Mouse (Mus musculus) naive thymus-derived CD4-positive, alpha-beta T cell, adult 2 months (primary cell): ENCODE data around the gene Ptch2.
A peak's percentile ranks its signal among the peaks of the same experiment; 100 is the strongest.

Source experiments
- DNase-seq: peaks from one replicate; pipeline ENCODE4 v3.0.0-alpha.2; 2011; ENCODE audit warnings: low read depth

Ptch2 gene

DNA sequence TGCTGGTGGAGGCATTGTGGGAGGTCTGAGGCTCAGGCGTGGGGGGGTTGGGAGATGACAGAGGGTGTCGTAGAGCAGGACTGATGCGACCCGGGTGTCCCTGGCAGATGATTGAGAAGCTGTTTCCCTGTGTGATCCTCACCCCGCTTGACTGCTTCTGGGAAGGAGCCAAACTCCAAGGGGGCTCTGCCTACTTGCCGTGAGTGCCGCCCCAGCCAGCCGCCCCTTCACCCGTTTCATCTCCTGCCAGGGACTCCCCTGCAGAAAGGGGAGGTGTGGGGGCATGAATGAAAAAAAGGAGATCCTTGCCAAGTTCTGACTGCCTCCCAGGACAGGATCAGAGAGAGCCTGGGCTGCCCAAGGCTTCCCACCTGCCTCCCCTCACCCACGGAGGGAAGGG lies 9.3 kb downstream of the Ptch2 start:
- no peak for DNase-seq

DNA sequence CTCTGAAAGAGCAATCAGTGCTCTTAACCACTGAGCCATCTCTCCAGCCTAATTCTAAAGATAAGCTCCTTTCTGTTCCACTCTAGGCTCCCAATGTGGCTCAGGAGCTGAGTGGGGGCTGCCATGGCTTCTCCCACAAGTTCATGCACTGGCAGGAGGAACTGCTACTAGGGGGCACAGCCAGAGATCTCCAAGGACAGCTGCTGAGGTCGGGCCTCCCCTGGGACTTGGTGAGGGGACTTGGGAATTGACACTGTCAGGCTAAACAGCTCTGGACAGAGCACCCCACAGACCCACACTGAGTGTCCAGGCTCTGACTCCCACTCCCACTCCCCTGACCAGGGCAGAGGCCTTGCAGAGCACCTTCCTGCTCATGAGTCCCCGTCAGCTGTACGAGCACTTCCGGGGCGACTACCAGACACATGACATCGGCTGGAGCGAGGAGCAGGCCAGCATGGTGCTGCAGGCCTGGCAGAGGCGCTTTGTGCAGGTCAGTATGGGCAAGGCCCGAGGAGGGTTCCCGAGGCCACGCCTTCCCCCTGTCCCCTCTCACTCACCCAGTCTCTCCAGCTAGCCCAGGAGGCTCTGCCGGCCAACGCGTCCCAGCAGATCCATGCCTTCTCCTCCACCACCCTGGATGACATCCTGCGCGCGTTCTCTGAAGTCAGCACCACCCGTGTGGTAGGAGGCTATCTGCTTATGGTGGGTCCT lies 12.1 kb downstream of the Ptch2 start:
- no peak for DNase-seq

DNA sequence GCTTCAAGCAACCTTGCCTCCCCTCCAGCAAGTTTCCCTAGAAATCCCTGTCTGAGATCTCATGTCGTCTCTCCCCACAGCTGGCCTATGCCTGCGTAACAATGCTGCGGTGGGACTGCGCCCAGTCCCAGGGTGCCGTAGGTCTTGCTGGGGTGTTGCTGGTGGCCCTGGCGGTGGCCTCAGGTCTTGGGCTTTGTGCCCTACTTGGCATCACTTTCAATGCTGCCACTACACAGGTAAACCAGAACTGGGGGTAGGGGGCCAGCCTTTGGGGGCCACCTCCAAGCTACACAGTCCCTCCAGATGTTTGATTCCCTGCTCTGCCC lies 12.6 kb downstream of the Ptch2 start:
- DNase-seq, result no peak

DNA sequence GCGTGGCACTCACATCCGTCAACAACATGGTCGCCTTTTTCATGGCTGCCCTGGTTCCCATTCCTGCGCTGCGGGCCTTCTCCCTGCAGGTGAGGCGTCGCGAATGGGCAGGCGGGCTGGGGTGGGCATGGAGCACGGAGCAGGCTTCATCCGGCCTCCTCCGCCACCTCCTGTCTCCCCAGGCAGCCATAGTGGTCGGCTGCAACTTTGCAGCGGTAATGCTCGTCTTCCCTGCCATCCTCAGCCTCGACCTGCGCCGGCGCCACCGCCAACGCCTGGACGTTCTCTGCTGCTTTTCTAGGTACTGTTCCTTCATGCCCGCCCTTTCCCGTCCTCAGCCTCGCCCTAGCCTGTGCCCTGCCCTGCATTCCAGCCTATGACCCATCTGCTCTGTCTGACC lies 13.5 kb downstream of the Ptch2 start:
- no peak for DNase-seq

DNA sequence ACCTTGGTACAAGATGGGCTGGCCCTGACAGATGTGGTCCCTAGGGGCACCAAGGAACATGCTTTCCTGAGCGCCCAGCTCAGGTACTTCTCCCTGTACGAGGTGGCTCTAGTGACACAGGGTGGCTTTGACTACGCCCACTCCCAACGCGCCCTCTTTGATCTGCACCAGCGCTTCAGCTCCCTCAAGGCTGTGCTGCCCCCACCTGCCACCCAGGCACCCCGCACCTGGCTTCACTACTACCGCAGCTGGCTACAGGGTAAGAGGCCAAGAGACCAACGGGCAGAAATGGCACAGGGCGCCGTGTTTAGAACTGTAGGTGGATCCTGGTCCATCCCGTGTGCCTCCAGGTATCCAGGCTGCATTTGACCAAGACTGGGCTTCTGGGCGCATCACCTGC lies 14.4 kb downstream of the Ptch2 start:
- DNase-seq, result no peak

DNA sequence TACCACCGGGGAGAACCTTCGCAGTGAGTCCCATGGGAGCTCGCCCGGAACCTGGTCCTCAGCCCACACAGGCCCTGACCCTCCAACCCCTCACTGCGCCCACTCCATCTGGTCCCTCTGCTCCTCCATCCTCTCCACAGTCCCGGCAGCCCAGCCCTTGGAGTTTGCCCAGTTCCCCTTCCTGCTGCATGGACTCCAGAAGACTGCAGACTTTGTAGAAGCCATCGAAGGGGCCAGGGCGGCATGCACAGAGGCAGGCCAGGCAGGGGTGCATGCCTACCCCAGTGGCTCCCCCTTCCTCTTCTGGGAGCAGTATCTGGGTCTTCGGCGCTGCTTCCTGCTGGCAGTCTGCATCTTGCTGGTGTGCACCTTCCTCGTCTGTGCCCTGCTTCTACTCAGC lies 15.1 kb downstream of the Ptch2 start:
- DNase-seq, result no peak

DNA sequence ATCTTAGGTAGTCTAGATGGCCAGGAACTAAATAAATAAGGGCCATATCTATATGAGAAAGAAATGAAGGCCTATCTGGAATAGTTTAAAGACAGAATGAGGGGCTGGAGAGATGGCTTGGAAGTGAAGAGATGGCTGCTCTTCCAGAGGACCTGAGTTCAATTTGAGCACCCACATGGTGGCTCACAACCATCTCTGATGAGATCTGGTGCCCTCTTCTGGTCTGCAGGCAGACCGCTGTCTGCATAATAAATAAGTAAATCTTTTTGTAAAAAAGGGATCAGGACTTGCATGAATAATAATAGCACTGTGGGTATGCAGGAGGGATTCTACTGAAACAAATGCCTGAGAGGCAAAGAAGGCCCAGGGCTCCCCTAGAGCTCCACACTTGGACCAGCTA lies 17.4 kb downstream of the Ptch2 start:
- DNase-seq, result peak; percentile 22

DNA sequence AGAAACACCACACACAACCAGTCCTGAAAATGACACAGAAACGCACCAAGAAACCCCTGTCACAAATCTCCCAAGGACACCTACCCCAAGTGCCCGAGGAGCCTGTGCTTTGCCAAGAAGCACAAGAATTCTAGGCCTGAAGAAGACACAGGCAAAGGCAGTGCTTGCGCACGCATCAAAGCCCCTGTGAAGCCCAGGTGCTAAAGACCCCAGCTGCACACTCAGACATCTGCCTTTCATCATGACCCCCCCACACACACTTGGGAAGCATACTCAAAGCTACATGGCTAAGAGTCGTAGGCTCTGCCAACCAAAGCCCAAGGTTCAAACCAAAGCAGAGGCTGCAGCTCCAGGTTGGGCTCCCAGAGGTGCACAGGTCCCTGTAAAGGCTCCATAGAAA lies 19.7 kb downstream of the Ptch2 start:
- DNase-seq, result no peak

DNA sequence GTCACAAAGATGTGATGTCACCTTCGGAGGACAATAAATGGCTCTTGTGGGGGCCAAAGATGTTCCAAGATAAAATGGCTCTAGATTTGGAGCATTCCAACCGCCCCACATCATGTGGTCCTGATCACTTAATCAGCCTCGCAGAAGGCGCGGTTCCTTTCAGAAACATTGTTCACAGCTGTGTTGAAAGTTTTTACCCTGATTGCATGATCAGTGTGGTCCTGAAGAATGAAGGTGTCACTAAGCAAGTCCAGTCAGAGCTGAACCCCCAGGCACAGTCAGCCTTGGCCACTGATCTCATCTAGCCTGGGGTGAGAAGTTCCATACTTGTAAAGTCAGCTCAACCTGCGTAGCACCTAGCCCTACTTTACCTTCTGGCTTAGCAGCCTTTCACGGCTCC lies 22.1 kb downstream of the Ptch2 start:
- no peak for DNase-seq

DNA sequence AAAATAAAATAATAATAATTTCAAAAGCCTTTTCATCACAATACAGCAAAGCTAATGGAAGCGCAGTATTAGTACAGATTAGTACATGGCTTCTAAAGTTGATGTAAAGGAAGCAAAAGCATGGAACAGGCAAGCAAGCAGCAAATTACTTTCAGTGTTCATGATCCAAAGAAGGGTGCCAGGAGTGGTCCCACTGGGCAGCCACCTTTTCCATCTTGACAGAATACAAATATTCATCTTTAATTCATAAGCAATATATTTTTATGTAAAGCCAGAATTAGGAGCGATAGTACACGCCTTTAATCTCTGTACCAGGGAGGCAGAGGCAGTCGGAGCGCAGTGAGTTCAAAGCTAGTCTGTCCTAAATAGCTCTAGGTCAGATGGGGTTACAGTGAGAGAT lies 23.8 kb downstream of the Ptch2 start:
- DNase-seq, result no peak

DNA sequence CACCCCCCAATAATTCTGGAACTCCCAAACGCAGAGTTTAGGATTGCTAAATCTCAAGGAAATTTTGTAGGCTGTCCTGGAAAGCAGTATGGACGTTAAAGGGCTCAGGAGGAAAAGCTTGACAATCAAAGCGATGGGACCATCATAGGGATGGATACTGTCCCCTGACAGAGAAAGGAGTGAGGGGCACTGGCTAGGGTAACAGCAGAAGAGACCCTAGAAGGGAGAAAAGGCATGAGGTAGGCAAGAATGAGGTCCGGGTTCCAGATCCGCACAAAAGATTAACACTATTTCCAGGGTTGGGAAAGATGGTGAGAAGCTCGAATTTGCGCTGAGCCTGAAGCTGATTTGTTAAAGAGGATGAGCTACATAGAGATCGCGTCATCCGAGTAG lies 24.2 kb downstream of the Ptch2 start:
- DNase-seq, result no peak

DNA sequence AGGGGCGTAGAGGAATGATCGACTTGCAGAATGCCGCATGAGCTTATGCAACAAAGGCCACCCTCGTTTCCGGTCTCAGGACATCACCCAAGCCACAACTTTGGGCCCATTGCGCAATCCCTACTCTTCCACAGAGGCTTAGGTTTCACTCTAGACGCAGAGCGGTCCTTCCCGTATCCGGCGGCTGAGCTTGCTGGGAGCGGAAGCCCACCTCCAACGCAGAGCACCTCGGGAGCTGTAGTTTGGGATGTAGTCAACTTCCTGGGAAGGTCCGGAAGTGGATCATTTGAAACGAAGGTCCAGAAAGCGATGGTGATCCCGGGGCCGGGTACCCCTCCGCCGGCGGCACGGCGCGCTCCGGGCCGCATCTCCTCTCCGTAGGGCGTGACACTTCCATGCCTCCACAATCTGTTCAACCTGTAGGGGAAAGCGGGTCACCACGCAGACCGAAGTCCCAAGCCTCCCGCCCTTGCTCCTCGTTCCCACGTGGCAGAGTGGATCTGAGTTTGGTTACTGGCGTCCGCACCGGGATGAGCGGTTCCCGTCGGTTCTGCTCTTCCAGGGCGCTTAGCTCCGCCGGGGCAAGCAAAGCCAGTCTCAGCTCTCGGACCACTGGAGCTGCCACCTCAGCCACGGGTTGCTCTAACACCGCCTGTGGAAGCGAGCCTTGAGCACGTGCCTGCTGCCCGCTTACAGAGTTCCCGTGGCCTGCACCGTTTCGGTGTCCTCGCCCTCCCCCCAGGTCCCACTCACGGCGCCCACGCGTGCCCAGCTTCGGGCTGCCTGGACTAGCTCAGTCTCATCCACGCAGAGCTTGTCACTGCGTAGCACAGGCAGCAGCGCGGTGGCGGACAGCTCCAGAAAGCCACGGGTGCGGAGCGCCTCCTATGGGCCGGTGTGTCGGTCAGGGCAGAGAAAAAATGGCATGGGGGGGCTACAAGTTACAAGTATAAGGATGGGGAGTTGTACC lies 24.9 kb downstream of the Ptch2 start:
- peak; percentile 89 for DNase-seq

DNA sequence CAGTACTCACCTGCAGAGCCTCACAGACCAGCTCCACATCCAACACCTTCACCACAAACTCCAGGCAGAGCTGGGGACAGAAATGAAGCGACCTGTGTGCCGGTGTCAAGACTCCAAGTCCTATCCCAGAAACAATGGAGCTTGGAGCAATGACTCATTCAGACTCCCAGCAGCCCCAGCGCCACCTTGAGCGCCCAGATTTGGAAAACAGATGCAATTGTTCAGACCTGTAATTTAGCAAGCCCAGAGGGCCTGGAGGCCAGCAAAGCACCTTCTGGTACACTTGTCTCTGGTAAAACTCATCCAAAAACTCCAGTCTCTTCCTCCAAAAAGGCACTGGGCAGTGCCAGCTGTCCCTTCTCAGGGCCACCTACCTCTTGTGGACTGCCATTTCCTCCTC lies 26.3 kb downstream of the Ptch2 start:
- no peak for DNase-seq

DNA sequence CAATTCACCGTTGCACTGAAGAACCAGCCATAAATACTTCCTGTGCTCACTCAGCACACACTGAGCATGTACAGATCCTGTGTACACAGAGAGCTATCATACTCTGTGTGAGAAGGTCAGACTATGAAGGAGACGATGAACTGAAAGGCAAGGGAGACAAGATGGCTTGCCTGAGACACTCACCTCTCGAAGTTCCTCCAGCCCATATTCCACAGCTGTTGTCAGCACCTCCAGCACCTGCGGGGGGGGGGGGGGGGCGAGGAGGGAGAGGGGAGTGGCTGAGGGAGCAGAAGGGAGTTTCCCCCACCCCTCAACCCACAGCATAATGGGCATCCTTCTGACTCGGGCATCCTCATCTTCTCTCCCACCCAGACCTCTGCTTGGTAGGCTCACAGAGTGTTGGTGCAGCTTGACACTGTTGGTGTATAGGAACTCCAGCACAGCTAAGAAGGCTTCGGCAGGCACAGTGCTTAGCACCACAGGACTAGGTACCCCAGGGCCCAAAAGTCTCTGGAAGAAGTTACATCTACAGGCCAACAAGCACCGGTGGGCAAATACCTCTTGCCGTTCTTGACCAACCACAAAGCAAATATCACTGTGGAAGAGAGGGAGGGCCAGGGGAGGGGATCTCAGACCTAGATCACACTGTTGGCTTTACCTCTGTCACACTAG lies 27.8 kb downstream of the Ptch2 start:
- DNase-seq, result peak; percentile 48

DNA sequence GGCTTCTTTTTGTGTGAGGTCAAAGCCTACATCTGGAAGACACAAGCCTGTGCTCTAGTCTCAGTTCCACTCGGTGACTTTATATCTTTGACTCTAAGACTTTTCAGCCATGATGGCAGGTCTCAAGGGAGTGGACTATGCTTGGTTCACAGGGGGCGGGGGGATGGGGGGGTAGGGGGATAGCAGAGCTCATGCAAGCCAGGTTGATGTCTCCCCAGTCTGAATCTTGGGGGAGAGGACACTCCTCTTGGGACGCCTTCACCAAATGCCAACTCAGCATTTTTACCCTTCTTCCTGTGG lies 28.3 kb downstream of the Ptch2 start:
- no peak for DNase-seq

DNA sequence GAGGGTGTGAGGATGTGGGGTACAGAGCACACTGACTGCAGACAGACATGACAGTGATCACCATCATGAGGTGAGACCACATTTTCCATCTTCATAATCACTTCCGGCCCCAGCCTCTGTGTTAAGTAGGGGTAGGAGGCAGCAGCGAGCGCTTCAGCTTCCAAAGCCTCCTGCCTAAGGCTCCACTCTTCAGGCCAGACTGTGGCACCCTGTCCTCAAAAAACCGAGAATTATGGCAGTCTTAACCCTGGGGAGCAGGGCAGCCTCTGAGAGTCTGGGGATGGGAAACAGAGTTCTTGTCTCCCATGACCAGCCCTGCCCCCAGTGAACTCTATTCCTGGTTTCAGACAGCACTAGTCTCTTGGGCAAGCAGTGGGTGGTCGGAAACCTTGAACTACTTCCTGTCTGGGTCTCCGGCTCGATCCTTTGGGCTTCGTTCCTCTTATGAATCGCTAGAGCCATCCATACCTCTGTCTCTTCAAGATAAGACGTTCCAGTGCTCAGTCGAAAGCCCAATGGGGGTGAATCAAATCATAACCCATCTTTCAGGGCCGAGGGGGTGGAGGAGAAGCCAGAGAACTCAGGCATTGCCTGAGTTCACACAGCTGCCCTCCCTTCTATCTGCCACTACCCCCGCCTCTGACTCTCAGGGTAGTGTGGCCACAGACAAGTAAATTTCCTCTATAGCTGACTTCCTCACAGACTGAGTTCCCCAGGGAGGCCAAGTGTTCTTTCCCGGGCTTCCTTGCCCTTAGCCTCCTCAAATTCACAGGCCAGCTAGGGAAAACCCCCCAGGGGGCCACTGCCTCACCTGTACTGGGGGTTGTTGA lies 28.9 kb downstream of the Ptch2 start:
- DNase-seq, result peak; percentile 92

DNA sequence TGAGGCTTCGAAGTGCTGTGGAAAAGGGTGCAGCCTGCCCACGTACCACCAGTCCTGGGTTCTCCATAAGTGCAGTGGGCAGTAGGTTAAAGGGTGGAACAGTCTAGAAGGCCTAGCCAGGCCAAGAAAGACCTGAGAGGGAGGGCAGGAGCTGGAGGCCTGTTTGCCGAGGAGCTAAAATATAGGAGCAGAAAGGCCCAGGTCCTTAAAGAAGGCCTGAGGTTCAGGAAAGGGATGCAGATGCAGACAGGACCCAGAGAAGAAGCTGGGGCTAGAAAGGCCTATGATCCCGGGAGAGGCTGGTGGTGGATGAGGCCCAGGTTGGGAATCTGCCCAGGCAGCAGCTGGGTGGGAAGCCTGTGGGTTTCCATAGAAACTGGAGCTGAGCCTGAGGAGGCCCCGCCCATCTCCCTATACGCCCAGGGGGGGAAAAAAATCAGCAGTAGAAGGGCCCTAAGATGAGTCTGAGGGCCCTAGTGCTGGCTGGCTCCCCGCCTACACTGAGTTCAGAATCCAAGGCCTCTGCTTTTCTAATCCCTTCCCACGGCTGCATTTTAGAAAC lies 29.6 kb downstream of the Ptch2 start, which contains the start of gene Btbd19:
Btbd19 (minus strand) TSS at position 378 of the 562 bp plus-strand sequence.
- no peak for DNase-seq

DNA sequence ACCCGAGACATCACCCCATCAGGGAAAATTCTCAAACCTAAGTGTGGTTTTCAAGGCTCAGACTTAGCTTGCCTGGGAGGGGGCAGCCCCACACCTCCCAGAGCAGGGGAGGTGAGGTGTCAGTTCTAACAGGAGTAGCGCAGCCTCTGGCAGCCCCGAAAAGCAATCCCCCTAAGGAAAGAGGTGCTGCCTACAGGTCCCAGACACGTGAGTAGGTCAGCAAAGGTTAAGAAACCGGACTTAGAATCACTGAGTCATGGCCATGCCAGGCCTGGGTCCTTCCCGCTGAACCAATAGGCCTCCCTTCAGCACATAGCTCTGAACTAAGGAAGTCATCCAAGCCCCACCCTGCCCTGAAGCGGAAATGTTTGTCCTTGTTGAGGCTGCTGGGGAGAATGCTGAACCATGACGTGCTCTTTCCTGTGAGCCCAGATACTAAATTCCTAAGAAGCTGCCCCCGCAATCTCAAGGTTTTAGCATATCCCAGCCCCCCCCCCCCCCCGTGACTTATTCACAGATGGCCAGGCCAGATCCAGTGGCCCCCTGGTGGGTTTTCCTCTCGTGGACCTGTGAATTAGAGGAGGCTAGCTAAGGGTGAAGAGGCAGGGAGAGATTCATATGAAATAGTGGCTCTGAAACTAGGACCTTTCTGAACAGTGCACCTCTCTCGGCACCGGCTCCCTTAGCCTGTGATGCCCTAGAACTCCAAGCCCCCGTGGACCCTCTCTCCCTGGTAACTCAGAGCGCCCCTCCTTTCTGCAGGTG lies 30.2 kb downstream of the Ptch2 start:
- peak; percentile 84 for DNase-seq

DNA sequence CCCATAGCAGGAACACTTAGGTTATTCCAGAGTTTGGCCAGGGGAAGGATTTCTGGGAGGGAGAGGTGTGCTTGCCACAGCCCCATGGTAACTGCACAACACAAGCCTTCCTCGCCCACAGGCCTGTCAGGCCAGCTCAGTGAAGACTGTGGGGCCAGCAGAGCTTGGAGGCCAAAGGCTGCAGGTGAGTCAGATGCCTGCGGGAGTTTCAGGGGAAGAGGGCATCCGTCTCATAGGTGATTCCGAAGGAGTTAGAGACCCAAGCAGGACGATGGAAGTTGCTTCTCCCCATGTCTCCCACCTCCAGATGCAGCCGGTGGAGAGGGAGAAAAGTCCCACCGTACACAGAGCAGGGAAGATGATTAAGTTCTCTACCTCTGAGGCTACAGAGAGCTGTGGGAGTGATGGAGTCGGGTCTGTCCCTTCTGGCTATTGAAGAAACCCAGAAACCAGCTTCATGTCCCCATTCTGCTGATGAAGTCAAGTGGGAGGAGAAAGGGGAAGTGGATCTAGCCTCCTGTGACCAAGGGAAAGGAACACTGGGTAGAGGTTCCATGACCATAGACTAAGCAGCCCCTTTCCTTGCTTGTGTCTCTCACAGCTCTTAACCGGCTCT lies 30.9 kb downstream of the Ptch2 start, which contains the start of gene Tctex1d4:
Tctex1d4 (plus strand) TSS at position 120 of the 616 bp plus-strand sequence.
- DNase-seq, result no peak

DNA sequence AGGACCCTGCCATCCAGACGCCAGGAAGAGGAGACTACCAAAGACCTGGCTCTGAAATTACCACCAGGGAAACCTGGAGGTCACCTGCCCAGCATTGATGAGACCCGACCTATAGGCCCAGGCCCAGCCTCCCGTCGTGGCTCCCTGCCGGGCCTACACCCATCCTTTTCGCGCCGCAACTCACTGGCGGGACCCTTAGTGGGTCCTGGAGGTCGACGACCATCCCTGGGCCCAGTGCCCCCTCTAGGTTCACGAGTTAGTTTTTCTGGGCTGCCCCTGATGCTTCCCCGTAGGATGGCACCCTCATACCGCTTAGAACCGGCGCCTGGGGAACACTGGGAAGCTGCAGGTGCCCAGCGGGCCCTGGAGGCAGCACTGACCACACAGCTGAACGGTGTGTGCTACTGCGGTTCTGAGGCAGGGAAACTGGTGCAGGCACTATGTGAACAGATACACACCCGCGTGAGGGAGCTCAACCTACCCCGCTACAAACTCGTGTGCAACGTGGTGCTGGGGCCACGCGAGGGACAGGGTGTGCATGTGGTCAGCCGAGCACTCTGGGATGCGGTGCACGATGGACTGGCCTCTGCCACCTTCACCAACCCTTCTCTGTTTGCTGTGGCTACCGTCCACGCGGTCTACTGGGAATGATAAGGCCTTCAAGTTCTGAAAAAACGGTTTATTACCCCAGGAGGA lies 32.3 kb downstream of the Ptch2 start:
- DNase-seq, result no peak
